In genomic region chr10:22142194-22142593, GRCm38 (mm10) we compare ENCODE assay signal across 11 mouse cellular contexts. TPM values are rescaled to one million over a fixed set of nuclear protein-coding genes. Genes with fewer than 3 reads are reported as not detected.
DNase-seq lines count a peak whose midpoint lies in the region; ATAC-seq and TF ChIP-seq lines count a peak whose summit lies in the region.
"Not testable (repeated sequence)": the region's sequence is repeated elsewhere in the genome, so short reads cannot be mapped to it uniquely, and the experiment has no call there.
"Had no signal": no experiment of that assay in that cellular context is flagged by ENCODE, and none has a peak within 500 bp of the region (broad histone marks: within the 10 kb centered on the region; RNA-seq: fewer than 3 reads in every experiment).

No protein-coding gene starts in this region.

- not testable (repeated sequence) for H3K4me3 ChIP-seq in G1E (ENCODE audit: low read depth, low read length); embryonic facial prominence, embryonic 14.5 days (ENCODE audit: low read depth, low read length); heart, embryonic 10.5 days; lung, embryonic 14.5 days (ENCODE audit: low read depth, low read length)

- peak; percentile 21 for DNase-seq in G1E (ENCODE audit: low spot score)
- peak; percentile 63 for DNase-seq in c-Kit-negative CD71-positive TER-119-positive erythroid progenitor cells, embryonic 14.5 days (ENCODE audit: low read depth, low spot score)
- peak; percentile 68 for DNase-seq in embryonic facial prominence, embryonic 14.5 days (ENCODE audit: low spot score)
- peak; percentile 96 for DNase-seq in heart, embryonic 10.5 days (ENCODE audit: low spot score)
- peak; percentile 45 for DNase-seq in kidney, postnatal 14 days
- peak; percentile 72 for DNase-seq in lung, embryonic 14.5 days
- DNase-seq in retina, postnatal 1 day: peak; percentile 63
- DNase-seq in yolk sac, embryonic 10.5 days (ENCODE audit: low spot score): peak; percentile 90

- ATAC-seq in G1E (ENCODE audit: extremely low read depth, insufficient number of reproducible peaks, low FRiP score, poor library complexity, severe bottlenecking); embryonic facial prominence, embryonic 14.5 days (ENCODE audit: low read depth); lung, embryonic 14.5 days (ENCODE audit: insufficient read depth): not testable (repeated sequence)

- H3K9ac ChIP-seq in embryonic facial prominence, embryonic 14.5 days (ENCODE audit: low read depth, low read length); lung, embryonic 14.5 days: not testable (repeated sequence)

- H3K27ac ChIP-seq in embryonic facial prominence, embryonic 14.5 days (replicated peaks; ENCODE audit: low read depth, low read length); heart, embryonic 10.5 days; lung, embryonic 14.5 days (ENCODE audit: low read depth): not testable (repeated sequence)

- not testable (repeated sequence) for H3K9me3 ChIP-seq in G1E (replicated peaks); embryonic facial prominence, embryonic 14.5 days (ENCODE audit: control insufficient read depth, low read length); heart, embryonic 10.5 days; lung, embryonic 14.5 days (ENCODE audit: low read depth, low read length)

- not testable (repeated sequence) for H3K4me2 ChIP-seq in embryonic facial prominence, embryonic 14.5 days (ENCODE audit: low read depth, low read length); lung, embryonic 14.5 days

- not testable (repeated sequence) for H3K36me3 ChIP-seq in G1E (replicated peaks); embryonic facial prominence, embryonic 14.5 days (ENCODE audit: control insufficient read depth, insufficient read depth, low read length); heart, embryonic 10.5 days; lung, embryonic 14.5 days (ENCODE audit: insufficient read depth)

- H3K27me3 ChIP-seq in G1E (ENCODE audit: insufficient read depth, low read length); embryonic facial prominence, embryonic 14.5 days (replicated peaks; ENCODE audit: control insufficient read depth, insufficient read depth, low read length); heart, embryonic 10.5 days (ENCODE audit: insufficient read depth, poor library complexity, severe bottlenecking); lung, embryonic 14.5 days (ENCODE audit: insufficient read depth, low read length): not testable (repeated sequence)

- 82% methylated on average over 1 of the region's 1 CpGs for WGBS in embryonic facial prominence, embryonic 14.5 days
- WGBS in heart, embryonic 10.5 days: 76% methylated on average over 1 of the region's 1 CpGs
- 82% methylated on average over 1 of the region's 1 CpGs for WGBS in lung, embryonic 14.5 days

- H3K4me1 ChIP-seq in G1E (ENCODE audit: insufficient read depth, low read depth, low read length); embryonic facial prominence, embryonic 14.5 days (ENCODE audit: control insufficient read depth, insufficient read depth, low read length); heart, embryonic 10.5 days; lung, embryonic 14.5 days (ENCODE audit: insufficient read depth): not testable (repeated sequence)

- not testable (repeated sequence) for TF ChIP-seq CTCF in G1E (IDR thresholded peaks at IDR 0.05; ENCODE audit: low read depth, low read length); lung, embryonic 14.5 days (IDR thresholded peaks at IDR 0.05; ENCODE audit: low read depth)

RNA-seq across cellular contexts. Expression of gene E030030I06Rik, which starts 6.9 kb away (rescaled TPM):
- total RNA-seq in G1E (2014; fragmentation: Nextera tagmentation): 4.2 TPM in 1 of 2 replicates, not detected in the other
- total RNA-seq in G1E (2017): 2.6 and 3.5 TPM in 2 replicates
- polyA plus RNA-seq in G1E (2012): 0.34 and 0.40 TPM in 2 replicates
- 14.3 and 16.1 TPM in 2 replicates for polyA plus RNA-seq in embryonic facial prominence, embryonic 14.5 days (2014; fragmentation: Nextera tagmentation; extraction: Ambion mirVana)
- polyA plus RNA-seq in heart, embryonic 10.5 days (2016; fragmentation: Nextera tagmentation; extraction: Ambion mirVana): 18.6 and 22.0 TPM in 2 replicates
- polyA plus RNA-seq in lung, embryonic 14.5 days (2014; fragmentation: Nextera tagmentation; extraction: Ambion mirVana): 19.1 and 26.0 TPM in 2 replicates

RNA-seq across cellular contexts. Expression of gene Raet1e, which starts 16.2 kb away (rescaled TPM):
- not detected in 2 replicates for total RNA-seq in G1E (2014; fragmentation: Nextera tagmentation)
- total RNA-seq in G1E (2017): 0.23 and 0.27 TPM in 2 replicates
- 0.03 TPM in 1 of 2 replicates, not detected in the other for polyA plus RNA-seq in G1E (2012)
- 5.4 and 6.7 TPM in 2 replicates for polyA plus RNA-seq in embryonic facial prominence, embryonic 14.5 days (2014; fragmentation: Nextera tagmentation; extraction: Ambion mirVana)
- polyA plus RNA-seq in heart, embryonic 10.5 days (2016; fragmentation: Nextera tagmentation; extraction: Ambion mirVana): 9.6 and 12.1 TPM in 2 replicates
- 9.3 and 9.4 TPM in 2 replicates for polyA plus RNA-seq in lung, embryonic 14.5 days (2014; fragmentation: Nextera tagmentation; extraction: Ambion mirVana)
- total RNA-seq: gastrocnemius, adult 2 months; left cerebral cortex, postnatal 36 days had no signal

RNA-seq across cellular contexts. Expression of gene H60b, which starts 16.2 kb away (rescaled TPM):
- total RNA-seq in G1E (2014; fragmentation: Nextera tagmentation) (5.9 and 6.8 TPM in 2 replicates), G1E (2017) (1.3 and 1.5 TPM in 2 replicates)
- not detected in 2 replicates for polyA plus RNA-seq in G1E (2012)
- 0.38 and 0.39 TPM in 2 replicates for polyA plus RNA-seq in embryonic facial prominence, embryonic 14.5 days (2014; fragmentation: Nextera tagmentation; extraction: Ambion mirVana)
- polyA plus RNA-seq in heart, embryonic 10.5 days (2016; fragmentation: Nextera tagmentation; extraction: Ambion mirVana): 0.35 and 1.4 TPM in 2 replicates
- 0.99 and 1.1 TPM in 2 replicates for polyA plus RNA-seq in lung, embryonic 14.5 days (2014; fragmentation: Nextera tagmentation; extraction: Ambion mirVana)
- total RNA-seq: gastrocnemius, adult 2 months had no signal
- polyA plus RNA-seq: small intestine, adult 2 months had no signal

Comparison
In these comparisons a context has a peak if more than half of its experiments do, and no peak if none do; other contexts are left out.
1. DNase-seq: peak in every context shown above with its lines; median percentile 96 in heart, embryonic 10.5 days; 90 in yolk sac, embryonic 10.5 days; 72 in lung, embryonic 14.5 days; 68 in embryonic facial prominence, embryonic 14.5 days; 63 in c-Kit-negative CD71-positive TER-119-positive erythroid progenitor cells, embryonic 14.5 days; 63 in retina, postnatal 1 day; 45 in kidney, postnatal 14 days; 21 in G1E.
2. RNA of gene E030030I06Rik, which starts 6.9 kb away (polyA plus RNA-seq): 19.1 to 26.0 TPM in lung, embryonic 14.5 days, 18.6 to 22.0 TPM in heart, embryonic 10.5 days and 14.3 to 16.1 TPM in embryonic facial prominence, embryonic 14.5 days; 0.34 to 0.40 TPM in G1E; every median in the first group is over 10 times any median in the second.